Mouse (Mus musculus) cortical plate, adult 2 months (tissue): ENCODE results near the gene Snapc4. TPM values are rescaled to one million over a fixed set of nuclear protein-coding genes. Genes with fewer than 3 reads are reported as not detected.
A peak's percentile ranks its signal among the peaks of the same experiment; 100 is the strongest.

Source experiments
- H3K27ac ChIP-seq: fragments of 200-500 bp; 2 replicates; pipeline ENCODE4 v1.5.1; 2012; ENCODE audit warnings: low read length, control low read depth, inconsistent platforms; ENCODE audit not compliant: insufficient read depth
- H3K4me1 ChIP-seq: fragments of 200-500 bp; 2 replicates; pipeline ENCODE4 v1.6.1; 2011; ENCODE audit warnings: low read length; ENCODE audit not compliant: control insufficient read depth, insufficient read depth
- H3K4me3 ChIP-seq: fragments of 200-500 bp; 2 replicates; pipeline ENCODE4 v1.5.1; 2011; ENCODE audit warnings: mild to moderate bottlenecking, low read length, control low read depth; ENCODE audit not compliant: insufficient read depth
- CTCF ChIP-seq: fragments of 200-500 bp; IDR thresholded peaks from 2 replicates; pipeline ENCODE4 v1.5.1; 2011; ENCODE audit warnings: mild to moderate bottlenecking, control low read depth, low read length; ENCODE audit not compliant: insufficient read depth; ENCODE audit errors: extremely low read depth
- POLR2A ChIP-seq: fragments of 200-500 bp; IDR thresholded peaks from 2 replicates; pipeline ENCODE4 v1.6.1; 2011; ENCODE audit warnings: mild to moderate bottlenecking, low read length, control low read depth; ENCODE audit not compliant: insufficient read depth; ENCODE audit errors: extremely low read depth
- polyA plus RNA-seq: library from polyadenylated mRNA; depleted of rRNA; stranded (reverse); fragments of >200 nt; gene quantifications from 2 replicates; pipeline ENCODE4 v1.2.3, GENCODE M21; 2012; rRNA removed

Snapc4 gene
- polyA plus RNA-seq = 81.7 and 92.4 TPM in 2 replicates

GRCm38 (mm10) chr2:26380131-26380771 is at the start of gene Snapc4:
TSS of gene Snapc4 (minus strand) at chr2:26380653.
- peak within 1 kb of the TSS; percentile 60 for H3K4me3 ChIP-seq
- TF ChIP-seq POLR2A (peak; percentile 54; the same call in 1 of the 2 replicates), CTCF (no peak)
- no peaks in the 10 kb centered on the region for H3K4me1 ChIP-seq
- H3K27ac ChIP-seq = no peak within 1 kb of the TSS

GRCm38 (mm10) chr2:26429851-26430250 is 49.4 kb upstream of the Snapc4 start:
- no peak overlapping the region for H3K4me3 ChIP-seq
- H3K27ac ChIP-seq = no peak overlapping the region
- no peaks in the 10 kb centered on the region; the same call in 1 of the 2 replicates for H3K4me1 ChIP-seq
- TF ChIP-seq CTCF (no peak), POLR2A (no peak)

GRCm38 (mm10) chr2:26424541-26424940 is 44.1 kb upstream of the Snapc4 start:
- no peaks in the 10 kb centered on the region for H3K4me1 ChIP-seq
- no peak for TF ChIP-seq POLR2A
- TF ChIP-seq CTCF = no peak
- H3K27ac ChIP-seq = no peak overlapping the region
- H3K4me3 ChIP-seq = no peak overlapping the region

- H3K27ac ChIP-seq = no peak overlapping the region
- no peak for TF ChIP-seq CTCF
- TF ChIP-seq POLR2A = no peak
- H3K4me3 ChIP-seq = no peak overlapping the region
- no peaks in the 10 kb centered on the region for H3K4me1 ChIP-seq
These were observed 42.6 kb upstream of the Snapc4 start for GRCm38 (mm10) chr2:26423086-26423485.

GRCm38 (mm10) chr2:26421969-26422368 is 41.5 kb upstream of the Snapc4 start:
- Histone ChIP-seq H3K4me1 (no peaks in the 10 kb centered on the region), H3K27ac (no peak overlapping the region), H3K4me3 (no peak overlapping the region)
- TF ChIP-seq CTCF = no peak
- TF ChIP-seq POLR2A = no peak

- Histone ChIP-seq H3K4me3 (no peak overlapping the region), H3K27ac (no peak overlapping the region), H3K4me1 (no peaks in the 10 kb centered on the region)
- no peak for TF ChIP-seq POLR2A
- no peak for TF ChIP-seq CTCF
These were observed 37.7 kb upstream of the Snapc4 start for GRCm38 (mm10) chr2:26418120-26418519.

GRCm38 (mm10) chr2:26417066-26417465 is 36.6 kb upstream of the Snapc4 start:
- no peaks in the 10 kb centered on the region for H3K4me1 ChIP-seq
- TF ChIP-seq CTCF (no peak), POLR2A (no peak)
- H3K4me3 ChIP-seq = no peak overlapping the region
- no peak overlapping the region for H3K27ac ChIP-seq

- TF ChIP-seq CTCF (no peak), POLR2A (no peak)
- H3K27ac ChIP-seq = peak overlapping the region; percentile 67; the same call in 1 of the 2 replicates
- peaks cover 19% of the 10 kb centered on the region for H3K4me1 ChIP-seq
- no peak overlapping the region for H3K4me3 ChIP-seq
These were observed 30.5 kb upstream of the Snapc4 start for GRCm38 (mm10) chr2:26410931-26411411.

- H3K27ac ChIP-seq = peak overlapping the region; percentile 41; the same call in 1 of the 2 replicates
- H3K4me1 ChIP-seq = peaks cover 20% of the 10 kb centered on the region
- no peak overlapping the region for H3K4me3 ChIP-seq
- TF ChIP-seq CTCF (no peak), POLR2A (no peak)
These were observed 29.6 kb upstream of the Snapc4 start for GRCm38 (mm10) chr2:26410091-26410490.

GRCm38 (mm10) chr2:26409362-26409761 is 28.9 kb upstream of the Snapc4 start:
- H3K27ac ChIP-seq = peak overlapping the region; percentile 60; the same call in 1 of the 2 replicates
- H3K4me3 ChIP-seq = peak overlapping the region; percentile 52; the same call in 1 of the 2 replicates
- TF ChIP-seq CTCF (no peak), POLR2A (no peak)
- H3K4me1 ChIP-seq = peaks cover 20% of the 10 kb centered on the region
